Mouse (Mus musculus) midbrain, embryonic 11.5 days (tissue): Measurements from ENCODE around the gene Smarcc1. TPM values are rescaled to one million over a fixed set of nuclear protein-coding genes. Genes with fewer than 3 reads are reported as not detected.

Source experiments
- ATAC-seq: fragments of 200-750 bp; cut with Nextera tagmentation; 2 replicates; pipeline ENCODE4 v1.8.0; 2017; ENCODE audit warnings: moderate TSS enrichment, moderate library complexity; ENCODE audit not compliant: low FRiP score
- DNase-seq: peaks from one replicate; pipeline ENCODE4 v3.0.0; 2015; ENCODE audit warnings: low spot score; ENCODE audit errors: missing footprints
- H3K27ac ChIP-seq: fragments of 300-500 bp; sonication (generic); 2 replicates; pipeline ENCODE4 v1.5.1; 2014; ENCODE audit warnings: low read depth, low read length
- H3K27me3 ChIP-seq: fragments of 300-500 bp; sonication (generic); 2 replicates; pipeline ENCODE4 v1.6.1; 2014; ENCODE audit warnings: mild to moderate bottlenecking, low read length, moderate library complexity, mixed read lengths; ENCODE audit not compliant: control insufficient read depth, insufficient read depth
- H3K36me3 ChIP-seq: fragments of 300-500 bp; sonication (generic); 2 replicates; pipeline ENCODE4 v1.6.1; 2014; ENCODE audit warnings: mild to moderate bottlenecking, low read length, moderate library complexity, mixed read lengths; ENCODE audit not compliant: control insufficient read depth, insufficient read depth
- H3K4me1 ChIP-seq: fragments of 300-500 bp; sonication (generic); 2 replicates; pipeline ENCODE4 v1.6.1; 2014; ENCODE audit warnings: low read length; ENCODE audit not compliant: control insufficient read depth, insufficient read depth
- H3K4me2 ChIP-seq: fragments of 300-500 bp; sonication (generic); 2 replicates; pipeline ENCODE4 v1.6.1; 2014; ENCODE audit warnings: mild to moderate bottlenecking, moderate library complexity
- H3K4me3 ChIP-seq: fragments of 300-500 bp; sonication (generic); 2 replicates; pipeline ENCODE4 v1.5.1; 2014; ENCODE audit warnings: low read depth, low read length
- H3K9ac ChIP-seq: fragments of 300-500 bp; sonication (generic); 2 replicates; pipeline ENCODE4 v1.6.1; 2014; ENCODE audit warnings: low read length
- H3K9me3 ChIP-seq: fragments of 300-500 bp; sonication (generic); 2 replicates; pipeline ENCODE4 v1.6.1; 2016; ENCODE audit warnings: low read length; ENCODE audit not compliant: control insufficient read depth
- WGBS: fragments of 180-500 bp; shearing (Covaris S2); extraction: QIAGEN DNeasy Blood & Tissue Kit; methylation state at CpG from one replicate; pipeline ENCODE4 v1.1.7; 2014; 5-methylcytosine and 5-hydroxymethylcytosine counted together
- microRNA-seq: library from miRNA; unstranded; fragments of <30 nt; microRNA quantifications from one replicate; pipeline ENCODE4, GENCODE M21; 2017
- polyA plus RNA-seq: library from polyadenylated mRNA; unstranded; fragments of >200 nt; fragmentation: Nextera tagmentation; extraction: Ambion mirVana; gene quantifications from 2 replicates; pipeline ENCODE4 v1.2.1, GENCODE M21; 2014

Gene Smarcc1
- polyA plus RNA-seq, 1 experiment from 2014 or later: 146 TPM

GRCm38 (mm10) chr9:110277431-110277881, 159.9 kb downstream of the Smarcc1 start:
- no peaks in the 10 kb centered on the region for H3K9me3 ChIP-seq
- WGBS: 59% methylated on average over 8 of the region's 8 CpGs
- DNase-seq: no peak
- no peaks in the 10 kb centered on the region for H3K36me3 ChIP-seq
- no peak for ATAC-seq
- H3K9ac ChIP-seq: no peak overlapping the region
- no peak overlapping the region for H3K27ac ChIP-seq
- H3K27me3 ChIP-seq: no peaks in the 10 kb centered on the region
- no peak overlapping the region for H3K4me2 ChIP-seq
- H3K4me1 ChIP-seq: no peaks in the 10 kb centered on the region
- H3K4me3 ChIP-seq: no peak overlapping the region

- Histone ChIP-seq H3K27ac (no peak overlapping the region), H3K4me1 (peaks cover 13% of the 10 kb centered on the region), H3K4me3 (no peak overlapping the region), H3K9me3 (no peaks in the 10 kb centered on the region), H3K4me2 (no peak overlapping the region), H3K27me3 (no peaks in the 10 kb centered on the region), H3K9ac (no peak overlapping the region), H3K36me3 (no peaks in the 10 kb centered on the region)
- ATAC-seq (no peak), DNase-seq (no peak)
- 94% methylated on average over 8 of the region's 10 CpGs for whole genome bisulfite sequencing
Measured at GRCm38 (mm10) chr9:110284075-110284697, 166.7 kb downstream of the Smarcc1 start.

- 20% methylated on average over 7 of the region's 7 CpGs for WGBS
- Histone ChIP-seq H3K4me1 (peaks cover 13% of the 10 kb centered on the region), H3K27me3 (no peaks in the 10 kb centered on the region), H3K9me3 (no peaks in the 10 kb centered on the region), H3K4me2 (peak overlapping the region; percentile 13; the same call in 1 of the 2 replicates), H3K4me3 (no peak overlapping the region), H3K36me3 (no peaks in the 10 kb centered on the region), H3K9ac (peak overlapping the region; percentile 18; the same call in 1 of the 2 replicates), H3K27ac (peak overlapping the region; percentile 54; the same call in 1 of the 2 replicates)
- ATAC-seq (peak; percentile 73), DNase-seq (peak; percentile 90)
Measured at GRCm38 (mm10) chr9:110287321-110287924, 169.9 kb downstream of the Smarcc1 start.

Small RNA genes within 50 kb of the gene (microRNA-seq; reads per million reads assigned to microRNA genes)
- 409 reads per million, percentile 69 among the genes with 10 or more reads in this experiment for gene Mir6236

Other genes with a start within 250 kb of the Smarcc1 start
- gene Cdc25a, start 242.1 kb upstream of the Smarcc1 start, polyA plus RNA-seq: 33.6 and 36.9 TPM in 2 replicates
- 80.1 and 81.4 TPM in 2 replicates for gene Map4, start 186.2 kb upstream of the Smarcc1 start, polyA plus RNA-seq
- 161 and 164 TPM in 2 replicates for gene Dhx30, start 122 bp downstream of the Smarcc1 start, polyA plus RNA-seq
- 12.9 and 14.2 TPM in 2 replicates for gene Cspg5, start 126.1 kb downstream of the Smarcc1 start, polyA plus RNA-seq
- gene Elp6, start 187.5 kb downstream of the Smarcc1 start, polyA plus RNA-seq: 32.8 and 40.2 TPM in 2 replicates
- 19.2 and 24.9 TPM in 2 replicates for gene Scap, start 215.6 kb downstream of the Smarcc1 start, polyA plus RNA-seq